Mouse (Mus musculus): ENCODE measurements around the gene Nemf.

- TF ChIP-seq CTCF (conservative IDR thresholded peaks at IDR 0.05 in 1 of 2, IDR thresholded peaks at IDR 0.05 in 1 of 2; ENCODE audit: low read depth in 2 of 2, low read length in 2 of 2), result no peak
- TF ChIP-seq CHD2 (IDR thresholded peaks at IDR 0.05; ENCODE audit: low read length), result no peak
- TF ChIP-seq BHLHE40 (IDR thresholded peaks at IDR 0.05; ENCODE audit: low read depth, low read length), result no peak
- no peak for TF ChIP-seq ZMIZ1 (IDR thresholded peaks at IDR 0.05; ENCODE audit: low read depth, low read length)
- TF ChIP-seq MEF2A (IDR thresholded peaks at IDR 0.05; ENCODE audit: borderline replicate concordance, low read depth, low read length), result no peak
- TF ChIP-seq TCF12 (IDR thresholded peaks at IDR 0.05; ENCODE audit: low read depth, low read length), result 0 out of 2 replicates have a peak, but pooled peaks have one; percentile 14
- TF ChIP-seq MAFK (IDR thresholded peaks at IDR 0.05; ENCODE audit: insufficient replicate concordance, low read length), result no peak
- TF ChIP-seq EP300 (IDR thresholded peaks at IDR 0.05; ENCODE audit: low read length), result no peak
- TF ChIP-seq RAD21 (IDR thresholded peaks at IDR 0.05; ENCODE audit: low read depth, low read length), result no peak
- no peak for TF ChIP-seq POLR2A (IDR thresholded peaks at IDR 0.05; ENCODE audit: low read depth, low read length)
- no peak; the same call in 1 of the 2 replicates for TF ChIP-seq ETS1 (conservative IDR thresholded peaks at IDR 0.05; ENCODE audit: low read depth, low read length)
- TF ChIP-seq USF1 (IDR thresholded peaks at IDR 0.05; ENCODE audit: low read depth, low read length), result no peak
- TF ChIP-seq ZC3H11A (IDR thresholded peaks at IDR 0.05; ENCODE audit: low read depth, low read length), result no peak
Measured at GRCm38 (mm10) chr12:69295651-69296050, 61.3 kb downstream of the Nemf start.

All from CH12.LX (cell line).